Mouse (Mus musculus) 416B (cell line): ENCODE measurements around the gene Rnaset2b.
A peak's percentile ranks its signal among the peaks of the same experiment; 100 is the strongest.
"Not testable (repeated sequence)": the region's sequence is repeated elsewhere in the genome, so short reads cannot be mapped to it uniquely, and the experiment has no call there.

Source experiments
- DNase-seq: peaks from one replicate; pipeline ENCODE4 v3.0.0; 2011; ENCODE audit warnings: low read depth

Rnaset2b gene

GRCm38 (mm10) chr17:6970334-6970733 is at the start of gene Rnaset2b:
Gene Rnaset2b, plus strand, starts transcription at chr17:6970634.
- DNase-seq: not testable (repeated sequence)

GRCm38 (mm10) chr17:6931625-6932024 is 38.8 kb upstream of the Rnaset2b start:
- peak; percentile 1 for DNase-seq

GRCm38 (mm10) chr17:6942560-6942959 is 27.9 kb upstream of the Rnaset2b start:
- not testable (repeated sequence) for DNase-seq

- DNase-seq: not testable (repeated sequence)
These were observed 22.8 kb upstream of the Rnaset2b start for GRCm38 (mm10) chr17:6947637-6947983.

GRCm38 (mm10) chr17:6947984-6948768 is 22.3 kb upstream of the Rnaset2b start, which contains the start of gene Rsph3b:
Gene Rsph3b, minus strand, starts transcription at chr17:6948682.
- peak; percentile 76 for DNase-seq

- peak; percentile 63 for DNase-seq
These were observed 21.6 kb upstream of the Rnaset2b start for GRCm38 (mm10) chr17:6948769-6949228.

- not testable (repeated sequence) for DNase-seq
These were observed 11.6 kb upstream of the Rnaset2b start for GRCm38 (mm10) chr17:6958881-6959280.

GRCm38 (mm10) chr17:6959543-6960259 is 10.7 kb upstream of the Rnaset2b start:
- not testable (repeated sequence) for DNase-seq

GRCm38 (mm10) chr17:6960349-6960748 is 10.1 kb upstream of the Rnaset2b start:
- peak; percentile 15 for DNase-seq

GRCm38 (mm10) chr17:6960776-6961175 is 9.7 kb upstream of the Rnaset2b start, which contains the start of gene Tagap1:
Gene Tagap1, minus strand, starts transcription at chr17:6961156.
- peak; percentile 16 for DNase-seq

GRCm38 (mm10) chr17:6961181-6962000 is 9.0 kb upstream of the Rnaset2b start:
- peak; percentile 69 for DNase-seq

GRCm38 (mm10) chr17:6962339-6962738 is 8.1 kb upstream of the Rnaset2b start:
- not testable (repeated sequence) for DNase-seq

- peak; percentile 34 for DNase-seq
These were observed 7.5 kb upstream of the Rnaset2b start for GRCm38 (mm10) chr17:6962936-6963335.

GRCm38 (mm10) chr17:6965364-6965763 is 5.1 kb upstream of the Rnaset2b start:
- DNase-seq: peak; percentile 33

GRCm38 (mm10) chr17:6967673-6968072 is 2.8 kb upstream of the Rnaset2b start:
- not testable (repeated sequence) for DNase-seq

GRCm38 (mm10) chr17:6971238-6971637 is 804 bp downstream of the Rnaset2b start:
- DNase-seq: not testable (repeated sequence)

GRCm38 (mm10) chr17:6972836-6973396 is 2.5 kb downstream of the Rnaset2b start:
- not testable (repeated sequence) for DNase-seq

GRCm38 (mm10) chr17:6974985-6975384 is 4.6 kb downstream of the Rnaset2b start:
- not testable (repeated sequence) for DNase-seq

GRCm38 (mm10) chr17:6978287-6979248 is 8.1 kb downstream of the Rnaset2b start, which contains the start of gene Gm49721:
Gene Gm49721, plus strand, starts transcription at chr17:6978904.
- DNase-seq: peak; percentile 9

- DNase-seq: peak; percentile 14
These were observed 8.9 kb downstream of the Rnaset2b start for GRCm38 (mm10) chr17:6979380-6979779.
